Mouse (Mus musculus) G1E (cell line): ENCODE results near the gene Bcl2l1. TPM values are rescaled to one million over a fixed set of nuclear protein-coding genes. Genes with fewer than 3 reads are reported as not detected.

Experiments
- ATAC-seq: 2 replicates; pipeline ENCODE4 v1.8.0; 2016; ENCODE audit warnings: mild to moderate bottlenecking; ENCODE audit not compliant: insufficient number of reproducible peaks, poor library complexity, low FRiP score, severe bottlenecking; ENCODE audit errors: extremely low read depth
- DNase-seq: peaks from one replicate; pipeline ENCODE4 v3.0.0; 2012; ENCODE audit warnings: low spot score
- H3K27me3 ChIP-seq: 2 replicates; pipeline ENCODE4 v1.6.1; 2012; ENCODE audit warnings: mild to moderate bottlenecking, low read length, inconsistent platforms; ENCODE audit not compliant: insufficient read depth
- H3K36me3 ChIP-seq: replicated peaks from 2 replicates; pipeline ENCODE3; 2012; ENCODE audit warnings: mild to moderate bottlenecking, inconsistent platforms
- H3K4me1 ChIP-seq: 2 replicates; pipeline ENCODE4 v1.6.1; 2012; ENCODE audit warnings: low read depth, low read length, inconsistent platforms, mixed read lengths; ENCODE audit not compliant: insufficient read depth
- H3K4me3 ChIP-seq: 2 replicates; pipeline ENCODE4 v1.5.1; 2012; ENCODE audit warnings: low read depth, mild to moderate bottlenecking, inconsistent platforms, low read length, moderate library complexity, mixed read lengths
- H3K9me3 ChIP-seq: replicated peaks from 2 replicates; pipeline ENCODE4 v1.6.1; 2012; ENCODE audit warnings: inconsistent platforms
- CTCF ChIP-seq: IDR thresholded peaks from 2 replicates; pipeline ENCODE4 v1.5.1; 2012; ENCODE audit warnings: low read depth, low read length, inconsistent platforms, mixed read lengths
- GATA1 ChIP-seq: IDR thresholded peaks from 2 replicates; pipeline ENCODE4 v1.6.1; 2012; ENCODE audit warnings: borderline replicate concordance, low read length, inconsistent platforms, mixed read lengths
- GATA2 ChIP-seq: IDR thresholded peaks from 2 replicates; pipeline ENCODE4 v1.6.1; 2012; ENCODE audit warnings: low read depth, low read length, inconsistent platforms, borderline replicate concordance
- POLR2AphosphoS5 ChIP-seq: IDR thresholded peaks from 2 replicates; pipeline ENCODE4 v1.6.1; 2012; ENCODE audit warnings: low read depth, low read length, inconsistent platforms; ENCODE audit not compliant: insufficient replicate concordance
- TAL1 ChIP-seq: conservative IDR thresholded peaks from 2 replicates; pipeline ENCODE4 v1.6.1; 2012; ENCODE audit warnings: low read depth, low read length, inconsistent platforms, mixed read lengths
- polyA plus RNA-seq: library from polyadenylated mRNA; stranded (reverse); fragments of >175 nt; gene quantifications from 2 replicates; pipeline ENCODE4 v1.2.3, GENCODE M21; 2012
- total RNA-seq, 2 experiments: library from RNA; stranded (forward) in 1 of 2; stranded (reverse) in 1 of 2; fragments of 200-1000 nt in 1 of 2; fragments of >200 nt in 1 of 2; fragmentation: Nextera tagmentation in 1 of 2; gene quantifications; 2 replicates each; pipeline ENCODE4 v1.2.3; 2014 to 2017

Bcl2l1 gene
- total and polyA plus RNA-seq, 3 experiments = 31.6 to 82.7 (median 79.6) TPM

DNA sequence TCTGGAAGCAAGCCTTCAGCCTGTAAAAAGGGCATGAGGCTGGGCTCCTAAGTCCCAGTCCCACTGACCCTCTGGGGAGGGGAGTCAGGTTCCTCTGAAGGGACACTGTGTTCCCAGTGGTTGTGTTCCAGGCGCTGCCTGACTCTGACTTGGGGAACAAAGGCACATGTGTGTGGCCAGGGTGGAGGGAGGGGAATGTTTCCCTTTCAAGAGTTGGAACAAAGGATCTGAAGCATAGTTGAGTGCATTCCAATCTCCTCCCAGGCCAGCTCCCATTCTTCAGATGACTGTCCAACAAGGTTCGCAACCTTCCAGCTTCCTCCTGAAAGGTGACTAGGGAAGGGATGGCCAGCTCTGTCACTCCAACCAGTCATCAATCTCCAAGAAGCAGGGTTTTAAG is 11.2 kb downstream of the Bcl2l1 start:
- TF ChIP-seq CTCF (no peak), GATA2 (no peak), GATA1 (no peak), POLR2AphosphoS5 (no peak), TAL1 (no peak)
- H3K4me1 ChIP-seq = peaks cover 92% of the 10 kb centered on the region
- H3K27me3 ChIP-seq = no peaks in the 10 kb centered on the region
- peaks cover 3% of the 10 kb centered on the region; the same call in 1 of the 2 replicates for H3K9me3 ChIP-seq
- H3K36me3 ChIP-seq = peaks cover 60% of the 10 kb centered on the region
- H3K4me3 ChIP-seq = no peak overlapping the region
- DNase-seq (no peak), ATAC-seq (no peak)

DNA sequence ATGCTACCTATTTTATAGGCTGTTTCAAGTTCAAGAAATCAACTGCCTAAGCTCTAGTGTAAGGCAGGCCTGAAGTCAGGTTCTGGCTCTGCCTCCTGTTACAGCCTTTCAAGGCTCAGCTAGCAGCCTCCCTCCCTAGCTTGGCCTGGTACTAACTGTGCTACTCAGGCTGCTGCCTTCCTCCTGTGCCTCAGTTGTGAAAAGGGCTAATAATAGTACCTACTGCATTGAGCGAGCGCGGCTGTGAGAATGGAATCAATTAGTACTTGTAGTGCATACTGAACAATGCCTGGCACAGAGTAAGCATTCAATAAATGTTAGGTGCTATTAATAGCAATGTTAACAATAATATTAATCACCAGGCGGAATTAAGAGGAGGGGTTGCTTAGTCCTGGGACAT is 11.6 kb downstream of the Bcl2l1 start:
- TF ChIP-seq CTCF (no peak), GATA1 (no peak), GATA2 (no peak), TAL1 (no peak), POLR2AphosphoS5 (no peak)
- peaks cover 92% of the 10 kb centered on the region for H3K4me1 ChIP-seq
- no peak for ATAC-seq
- no peaks in the 10 kb centered on the region for H3K27me3 ChIP-seq
- H3K4me3 ChIP-seq = no peak overlapping the region
- peaks cover 3% of the 10 kb centered on the region; the same call in 1 of the 2 replicates for H3K9me3 ChIP-seq
- peaks cover 59% of the 10 kb centered on the region for H3K36me3 ChIP-seq
- no peak for DNase-seq

GRCm38 (mm10) chr2:152819097-152819624 is 12.4 kb downstream of the Bcl2l1 start:
- Histone ChIP-seq H3K36me3 (peaks cover 57% of the 10 kb centered on the region), H3K4me3 (no peak overlapping the region), H3K4me1 (peaks cover 91% of the 10 kb centered on the region), H3K27me3 (no peaks in the 10 kb centered on the region), H3K9me3 (peaks cover 3% of the 10 kb centered on the region; the same call in 1 of the 2 replicates)
- ATAC-seq (no peak), DNase-seq (no peak)
- TF ChIP-seq GATA2 (no peak), CTCF (no peak), POLR2AphosphoS5 (no peak), TAL1 (no peak), GATA1 (no peak)

GRCm38 (mm10) chr2:152818679-152819078 is 12.8 kb downstream of the Bcl2l1 start:
- peaks cover 91% of the 10 kb centered on the region for H3K4me1 ChIP-seq
- no peaks in the 10 kb centered on the region for H3K27me3 ChIP-seq
- no peak for DNase-seq
- TF ChIP-seq TAL1 (no peak), GATA2 (no peak), CTCF (no peak), POLR2AphosphoS5 (no peak), GATA1 (no peak)
- ATAC-seq = no peak
- H3K9me3 ChIP-seq = peaks cover 3% of the 10 kb centered on the region; the same call in 1 of the 2 replicates
- H3K4me3 ChIP-seq = no peak overlapping the region
- H3K36me3 ChIP-seq = peaks cover 54% of the 10 kb centered on the region

GRCm38 (mm10) chr2:152817596-152818291 is 13.8 kb downstream of the Bcl2l1 start:
- TF ChIP-seq CTCF (no peak), GATA2 (no peak), TAL1 (peak; percentile 69; the same call in 1 of the 2 replicates)
- no peaks in the 10 kb centered on the region for H3K27me3 ChIP-seq
- peaks cover 3% of the 10 kb centered on the region; the same call in 1 of the 2 replicates for H3K9me3 ChIP-seq
- peak; percentile 47 for DNase-seq
- H3K4me3 ChIP-seq = peak overlapping the region; percentile 43; the same call in 1 of the 2 replicates
- ATAC-seq = peak; percentile 55
- peaks cover 93% of the 10 kb centered on the region for H3K4me1 ChIP-seq
- H3K36me3 ChIP-seq = peaks cover 59% of the 10 kb centered on the region

DNA sequence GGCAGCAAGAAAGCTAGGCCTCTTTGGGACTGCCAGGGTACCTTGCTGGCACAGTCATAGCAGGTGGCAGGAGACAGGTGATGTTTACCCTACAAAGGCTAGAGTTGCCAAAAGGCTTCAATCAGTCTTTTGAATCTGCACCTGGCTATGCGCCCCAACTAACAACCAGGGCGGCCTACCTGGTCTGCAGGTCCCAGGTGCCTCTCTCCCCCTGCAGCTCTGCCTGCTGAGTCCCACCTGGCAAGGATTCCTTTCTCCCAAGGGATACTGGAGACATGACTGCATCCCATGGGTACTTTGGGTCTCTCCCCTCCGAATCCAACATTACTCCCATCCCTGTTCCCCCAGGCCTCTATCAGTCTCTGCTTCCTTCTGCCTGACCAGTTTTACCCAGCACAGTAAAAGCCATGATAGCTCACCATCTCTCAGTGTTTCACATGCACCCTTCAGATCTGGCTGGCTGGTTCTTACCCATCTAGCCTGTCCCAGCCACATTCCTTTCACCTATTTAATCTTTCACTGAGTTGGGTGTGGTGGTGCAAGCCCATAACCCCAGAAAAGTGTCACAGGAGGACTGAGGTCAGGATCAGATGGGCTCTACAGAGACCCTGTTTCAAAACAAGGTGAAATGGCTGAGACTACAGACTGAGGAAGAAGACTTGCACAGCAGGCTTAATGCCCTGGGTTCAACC is 14.7 kb downstream of the Bcl2l1 start:
- no peaks in the 10 kb centered on the region for H3K27me3 ChIP-seq
- ATAC-seq (no peak), DNase-seq (no peak)
- H3K36me3 ChIP-seq = peaks cover 51% of the 10 kb centered on the region
- TF ChIP-seq POLR2AphosphoS5 (no peak), TAL1 (no peak), GATA2 (no peak), GATA1 (no peak), CTCF (no peak)
- H3K9me3 ChIP-seq = peaks cover 3% of the 10 kb centered on the region; the same call in 1 of the 2 replicates
- peaks cover 94% of the 10 kb centered on the region for H3K4me1 ChIP-seq
- peak overlapping the region; percentile 54; the same call in 1 of the 2 replicates for H3K4me3 ChIP-seq
